Mouse (Mus musculus): ENCODE measurements around the gene Rph3al.

GRCm38 (mm10) chr11:75925801-75926200 is 12.4 kb downstream of the Rph3al start:
- TF ChIP-seq POLR2A (IDR thresholded peaks at IDR 0.05; ENCODE audit: insufficient read depth, low read depth, low read length) (no peak), CTCF (IDR thresholded peaks at IDR 0.05; ENCODE audit: insufficient read depth, low read depth, low read length) (no peak)
